Mouse (Mus musculus) G1E (cell line): ENCODE data around the gene Ppp1r1b. TPM values are rescaled to one million over a fixed set of nuclear protein-coding genes. Genes with fewer than 3 reads are reported as not detected.

ENCODE experiments used
- ATAC-seq: 2 replicates; pipeline ENCODE4 v1.8.0; 2016; ENCODE audit warnings: mild to moderate bottlenecking; ENCODE audit not compliant: insufficient number of reproducible peaks, poor library complexity, low FRiP score, severe bottlenecking; ENCODE audit errors: extremely low read depth
- DNase-seq: peaks from one replicate; pipeline ENCODE4 v3.0.0; 2012; ENCODE audit warnings: low spot score
- H3K27me3 ChIP-seq: 2 replicates; pipeline ENCODE4 v1.6.1; 2012; ENCODE audit warnings: mild to moderate bottlenecking, low read length, inconsistent platforms; ENCODE audit not compliant: insufficient read depth
- H3K36me3 ChIP-seq: replicated peaks from 2 replicates; pipeline ENCODE3; 2012; ENCODE audit warnings: mild to moderate bottlenecking, inconsistent platforms
- H3K4me1 ChIP-seq: 2 replicates; pipeline ENCODE4 v1.6.1; 2012; ENCODE audit warnings: low read depth, low read length, inconsistent platforms, mixed read lengths; ENCODE audit not compliant: insufficient read depth
- H3K4me3 ChIP-seq: 2 replicates; pipeline ENCODE4 v1.5.1; 2012; ENCODE audit warnings: low read depth, mild to moderate bottlenecking, inconsistent platforms, low read length, moderate library complexity, mixed read lengths
- H3K9me3 ChIP-seq: replicated peaks from 2 replicates; pipeline ENCODE4 v1.6.1; 2012; ENCODE audit warnings: inconsistent platforms
- CTCF ChIP-seq: IDR thresholded peaks from 2 replicates; pipeline ENCODE4 v1.5.1; 2012; ENCODE audit warnings: low read depth, low read length, inconsistent platforms, mixed read lengths
- GATA1 ChIP-seq: IDR thresholded peaks from 2 replicates; pipeline ENCODE4 v1.6.1; 2012; ENCODE audit warnings: borderline replicate concordance, low read length, inconsistent platforms, mixed read lengths
- GATA2 ChIP-seq: IDR thresholded peaks from 2 replicates; pipeline ENCODE4 v1.6.1; 2012; ENCODE audit warnings: low read depth, low read length, inconsistent platforms, borderline replicate concordance
- POLR2AphosphoS5 ChIP-seq: IDR thresholded peaks from 2 replicates; pipeline ENCODE4 v1.6.1; 2012; ENCODE audit warnings: low read depth, low read length, inconsistent platforms; ENCODE audit not compliant: insufficient replicate concordance
- TAL1 ChIP-seq: conservative IDR thresholded peaks from 2 replicates; pipeline ENCODE4 v1.6.1; 2012; ENCODE audit warnings: low read depth, low read length, inconsistent platforms, mixed read lengths
- polyA plus RNA-seq: library from polyadenylated mRNA; stranded (reverse); fragments of >175 nt; gene quantifications from 2 replicates; pipeline ENCODE4 v1.2.3, GENCODE M21; 2012
- total RNA-seq, 2 experiments: library from RNA; stranded (forward) in 1 of 2; stranded (reverse) in 1 of 2; fragments of 200-1000 nt in 1 of 2; fragments of >200 nt in 1 of 2; fragmentation: Nextera tagmentation in 1 of 2; gene quantifications; 2 replicates each; pipeline ENCODE4 v1.2.3; 2014 to 2017

Gene Ppp1r1b
- total and polyA plus RNA-seq, 3 experiments = not detected

GRCm38 (mm10) chr11:98384216-98384615 lies 36.0 kb downstream of the Ppp1r1b start:
- no peak for TF ChIP-seq CTCF
- no peak for TF ChIP-seq GATA2
- no peak for TF ChIP-seq TAL1
- no peak for TF ChIP-seq GATA1
- TF ChIP-seq POLR2AphosphoS5 = no peak
- ATAC-seq (no peak), DNase-seq (no peak)
- Histone ChIP-seq H3K4me3 (no peak overlapping the region), H3K36me3 (peaks cover 25% of the 10 kb centered on the region), H3K27me3 (peaks cover 51% of the 10 kb centered on the region), H3K9me3 (no peaks in the 10 kb centered on the region), H3K4me1 (peaks cover 8% of the 10 kb centered on the region; the same call in 1 of the 2 replicates)

GRCm38 (mm10) chr11:98384721-98385637 lies 36.8 kb downstream of the Ppp1r1b start:
- Histone ChIP-seq H3K4me1 (peaks cover 8% of the 10 kb centered on the region; the same call in 1 of the 2 replicates), H3K36me3 (peaks cover 17% of the 10 kb centered on the region), H3K9me3 (no peaks in the 10 kb centered on the region), H3K4me3 (no peak overlapping the region), H3K27me3 (peaks cover 51% of the 10 kb centered on the region)
- no peak for TF ChIP-seq GATA2
- TF ChIP-seq TAL1 = no peak
- DNase-seq = no peak
- no peak for ATAC-seq

GRCm38 (mm10) chr11:98385638-98386585 lies 37.7 kb downstream of the Ppp1r1b start, which contains the start of gene Pnmt:
Pnmt (plus strand) TSS chr11:98386450.
- TF ChIP-seq GATA1 (no peak), TAL1 (no peak), POLR2AphosphoS5 (no peak), GATA2 (no peak)
- Histone ChIP-seq H3K4me1 (peaks cover 16% of the 10 kb centered on the region), H3K4me3 (no peak within 1 kb of the TSS), H3K27me3 (peaks cover 59% of the 10 kb centered on the region), H3K9me3 (no peaks in the 10 kb centered on the region), H3K36me3 (peaks cover 8% of the 10 kb centered on the region)
- DNase-seq (no peak), ATAC-seq (no peak)

GRCm38 (mm10) chr11:98386596-98386995 lies 38.4 kb downstream of the Ppp1r1b start:
- DNase-seq = no peak
- Histone ChIP-seq H3K36me3 (peaks cover 4% of the 10 kb centered on the region), H3K9me3 (no peaks in the 10 kb centered on the region), H3K4me3 (no peak overlapping the region), H3K27me3 (peaks cover 60% of the 10 kb centered on the region), H3K4me1 (peaks cover 21% of the 10 kb centered on the region)
- TF ChIP-seq CTCF = no peak
- no peak for TF ChIP-seq GATA2
- no peak for TF ChIP-seq TAL1
- ATAC-seq = no peak

- H3K36me3 ChIP-seq = no peaks in the 10 kb centered on the region
- no peak for DNase-seq
- peaks cover 26% of the 10 kb centered on the region for H3K4me1 ChIP-seq
- peaks cover 60% of the 10 kb centered on the region for H3K27me3 ChIP-seq
- no peaks in the 10 kb centered on the region for H3K9me3 ChIP-seq
- no peak for ATAC-seq
- TF ChIP-seq GATA1 = no peak
- no peak for TF ChIP-seq GATA2
- no peak for TF ChIP-seq CTCF
- no peak for TF ChIP-seq TAL1
- TF ChIP-seq POLR2AphosphoS5 = no peak
- H3K4me3 ChIP-seq = no peak overlapping the region
Observed at GRCm38 (mm10) chr11:98387056-98387577, 38.9 kb downstream of the Ppp1r1b start.

- ATAC-seq (no peak), DNase-seq (no peak)
- Histone ChIP-seq H3K4me1 (peaks cover 38% of the 10 kb centered on the region), H3K4me3 (no peak overlapping the region), H3K9me3 (no peaks in the 10 kb centered on the region), H3K27me3 (peaks cover 57% of the 10 kb centered on the region), H3K36me3 (no peaks in the 10 kb centered on the region)
- TF ChIP-seq TAL1 (no peak), POLR2AphosphoS5 (no peak), CTCF (no peak)
Observed at GRCm38 (mm10) chr11:98388282-98388681, 40.1 kb downstream of the Ppp1r1b start.
